Mouse (Mus musculus) bone marrow, adult 2 months (tissue): ENCODE measurements around the gene Tmbim6. TPM values are rescaled to one million over a fixed set of nuclear protein-coding genes. Genes with fewer than 3 reads are reported as not detected.

Experiments used
- H3K27ac ChIP-seq: fragments of 200-500 bp; 2 replicates; pipeline ENCODE4 v1.5.1; 2012; ENCODE audit warnings: low read depth, mild to moderate bottlenecking, control low read depth, inconsistent platforms, low read length; ENCODE audit not compliant: control insufficient read depth, poor library complexity, insufficient read depth
- H3K4me1 ChIP-seq: fragments of 200-500 bp; 2 replicates; pipeline ENCODE4 v1.6.1; 2011; ENCODE audit warnings: low read length; ENCODE audit not compliant: control insufficient read depth, insufficient read depth
- H3K4me3 ChIP-seq: fragments of 200-500 bp; replicated peaks from 2 replicates; pipeline ENCODE3; 2011; ENCODE audit warnings: mild to moderate bottlenecking, low read depth, low read length, control low read depth; ENCODE audit not compliant: control insufficient read depth
- CTCF ChIP-seq: fragments of 200-500 bp; IDR thresholded peaks from 2 replicates; pipeline ENCODE4 v1.5.1; 2011; ENCODE audit warnings: low read length, control low read depth; ENCODE audit not compliant: control insufficient read depth, insufficient read depth
- POLR2A ChIP-seq: fragments of 200-500 bp; IDR thresholded peaks from 2 replicates; pipeline ENCODE4 v1.6.1; 2011; ENCODE audit warnings: low read depth, mild to moderate bottlenecking, control low read depth, low read length, borderline replicate concordance; ENCODE audit not compliant: control insufficient read depth
- WGBS: fragments of 180-500 bp; shearing (Covaris S2); methylation state at CpG from one replicate; pipeline ENCODE4 v1.1.7; 2018; 5-methylcytosine and 5-hydroxymethylcytosine counted together
- polyA plus RNA-seq: library from polyadenylated mRNA; stranded (reverse); fragments of >200 nt; gene quantifications from 2 replicates; pipeline ENCODE4 v1.2.4, GENCODE M21; 2011; ENCODE audit warnings: low replicate concordance; ENCODE audit not compliant: missing spikeins, insufficient read depth, insufficient read length

Tmbim6 gene
- polyA plus RNA-seq, 1 experiment = 146 TPM

- Histone ChIP-seq H3K4me1 (peaks cover 4% of the 10 kb centered on the region; the same call in 1 of the 2 replicates), H3K27ac (no peak overlapping the region), H3K4me3 (no peak overlapping the region)
- TF ChIP-seq POLR2A (no peak), CTCF (no peak)
- WGBS = 86% methylated on average over 12 of the region's 12 CpGs
Observed at GRCm38 (mm10) chr15:99403159-99403889, 10.6 kb downstream of the Tmbim6 start.

GRCm38 (mm10) chr15:99405150-99405549 lies 12.5 kb downstream of the Tmbim6 start:
- Histone ChIP-seq H3K4me1 (peaks cover under 1% of the 10 kb centered on the region; the same call in 1 of the 2 replicates), H3K27ac (no peak overlapping the region), H3K4me3 (no peak overlapping the region)
- TF ChIP-seq CTCF = no peak
- TF ChIP-seq POLR2A = no peak
- 84% methylated on average over 9 of the region's 9 CpGs for WGBS

- 91% methylated on average over 15 of the region's 15 CpGs for WGBS
- TF ChIP-seq CTCF (no peak), POLR2A (no peak)
- H3K4me3 ChIP-seq = no peak overlapping the region
- no peaks in the 10 kb centered on the region; the same call in 1 of the 2 replicates for H3K4me1 ChIP-seq
- H3K27ac ChIP-seq = no peak overlapping the region
Observed at GRCm38 (mm10) chr15:99406986-99407570, 14.4 kb downstream of the Tmbim6 start.

- H3K4me1 ChIP-seq = no peaks in the 10 kb centered on the region
- TF ChIP-seq CTCF (no peak), POLR2A (no peak)
- H3K27ac ChIP-seq = no peak overlapping the region
- H3K4me3 ChIP-seq = no peak overlapping the region
- WGBS = 92% methylated on average over 9 of the region's 9 CpGs
Observed at GRCm38 (mm10) chr15:99408845-99409244, 16.2 kb downstream of the Tmbim6 start.

GRCm38 (mm10) chr15:99411747-99412146 lies 19.1 kb downstream of the Tmbim6 start:
- H3K27ac ChIP-seq = no peak overlapping the region
- TF ChIP-seq POLR2A (no peak), CTCF (no peak)
- 74% methylated on average over 14 of the region's 14 CpGs for WGBS
- H3K4me1 ChIP-seq = no peaks in the 10 kb centered on the region; the same call in 1 of the 2 replicates
- no peak overlapping the region for H3K4me3 ChIP-seq

GRCm38 (mm10) chr15:99415793-99416192 lies 23.1 kb downstream of the Tmbim6 start:
- no peak for TF ChIP-seq CTCF
- TF ChIP-seq POLR2A = no peak
- Histone ChIP-seq H3K4me1 (no peaks in the 10 kb centered on the region; the same call in 1 of the 2 replicates), H3K27ac (no peak overlapping the region), H3K4me3 (no peak overlapping the region)
- 5% methylated on average over 2 of the region's 2 CpGs for WGBS

- Histone ChIP-seq H3K4me1 (no peaks in the 10 kb centered on the region; the same call in 1 of the 2 replicates), H3K27ac (no peak overlapping the region), H3K4me3 (no peak overlapping the region)
- no peak for TF ChIP-seq POLR2A
- TF ChIP-seq CTCF = peak; percentile 100
- 12% methylated on average over 13 of the region's 13 CpGs for WGBS
Observed at GRCm38 (mm10) chr15:99416348-99416882, 23.7 kb downstream of the Tmbim6 start.

- H3K4me1 ChIP-seq = no peaks in the 10 kb centered on the region; the same call in 1 of the 2 replicates
- H3K4me3 ChIP-seq = no peak overlapping the region
- H3K27ac ChIP-seq = no peak overlapping the region
- no peak for TF ChIP-seq CTCF
- TF ChIP-seq POLR2A = no peak
- 31% methylated on average over 4 of the region's 4 CpGs for WGBS
Observed at GRCm38 (mm10) chr15:99416957-99417356, 24.3 kb downstream of the Tmbim6 start.
